Mouse (Mus musculus) ES-CJ7 (cell line): Measurements from ENCODE around the gene Ntn5.
A peak's percentile ranks its signal among the peaks of the same experiment; 100 is the strongest.

Experiments
- DNase-seq: peaks from one replicate; pipeline ENCODE4 v3.0.0; 2011; ENCODE audit warnings: low read depth, low spot score

Ntn5 gene

GRCm38 (mm10) chr7:45697894-45698293, 14.1 kb downstream of the Ntn5 start:
- DNase-seq, result no peak

GRCm38 (mm10) chr7:45699523-45700141, 15.8 kb downstream of the Ntn5 start, which contains the start of gene Car11:
Car11 (plus strand) TSS chr7:45699843.
- no peak for DNase-seq

- DNase-seq, result peak; percentile 87
These were observed 16.6 kb downstream of the Ntn5 start for GRCm38 (mm10) chr7:45700301-45701015.

- no peak for DNase-seq
These were observed 17.2 kb downstream of the Ntn5 start for GRCm38 (mm10) chr7:45701072-45701471.

- no peak for DNase-seq
These were observed 17.8 kb downstream of the Ntn5 start for GRCm38 (mm10) chr7:45701607-45702006.

GRCm38 (mm10) chr7:45702316-45702715, 18.5 kb downstream of the Ntn5 start:
- no peak for DNase-seq

GRCm38 (mm10) chr7:45702809-45703520, 19.1 kb downstream of the Ntn5 start:
- no peak for DNase-seq

GRCm38 (mm10) chr7:45703521-45704033, 19.8 kb downstream of the Ntn5 start:
- DNase-seq, result no peak

GRCm38 (mm10) chr7:45704046-45704559, 20.3 kb downstream of the Ntn5 start:
- DNase-seq, result peak; percentile 69

GRCm38 (mm10) chr7:45704730-45705442, 21.1 kb downstream of the Ntn5 start, which contains the start of gene Dbp:
Dbp (plus strand) TSS chr7:45705088.
- DNase-seq, result peak; percentile 99

GRCm38 (mm10) chr7:45705443-45705864, 21.6 kb downstream of the Ntn5 start:
- no peak for DNase-seq

- peak; percentile 79 for DNase-seq
These were observed 22.1 kb downstream of the Ntn5 start for GRCm38 (mm10) chr7:45705873-45706281.

GRCm38 (mm10) chr7:45706721-45707241, 23.0 kb downstream of the Ntn5 start:
- DNase-seq, result peak; percentile 75

GRCm38 (mm10) chr7:45707375-45707967, 23.6 kb downstream of the Ntn5 start:
- peak; percentile 95 for DNase-seq

- peak; percentile 61 for DNase-seq
These were observed 24.5 kb downstream of the Ntn5 start for GRCm38 (mm10) chr7:45708221-45708761.

- peak; percentile 85 for DNase-seq
These were observed 25.2 kb downstream of the Ntn5 start for GRCm38 (mm10) chr7:45709036-45709435.

GRCm38 (mm10) chr7:45709677-45710355, 26.0 kb downstream of the Ntn5 start:
- DNase-seq, result no peak

GRCm38 (mm10) chr7:45710477-45711191, 26.8 kb downstream of the Ntn5 start:
- DNase-seq, result no peak
